31 mouse cellular contexts compared by ENCODE assay signal in genomic region chr15:97948720-97949119, GRCm38 (mm10). TPM values are rescaled to one million over a fixed set of nuclear protein-coding genes. Genes with fewer than 3 reads are reported as not detected.
DNase-seq lines count a peak whose midpoint lies in the region; ATAC-seq and TF ChIP-seq lines count a peak whose summit lies in the region.
"Had no signal": no experiment of that assay in that cellular context is flagged by ENCODE, and none has a peak within 500 bp of the region (broad histone marks: within the 10 kb centered on the region; RNA-seq: fewer than 3 reads in every experiment).

No protein-coding gene starts in this region.

- no peak for TF ChIP-seq CTCF in ES-Bruce4 (IDR thresholded peaks at IDR 0.05; ENCODE audit: low read depth, low read length)
- TF ChIP-seq CTCF in gastrocnemius, adult 2 months (IDR thresholded peaks at IDR 0.05), result no peak

- no peaks in the 10 kb centered on the region for H3K27me3 ChIP-seq in kidney, embryonic 14.5 days (ENCODE audit: control insufficient read depth, insufficient read depth, low read length)
- H3K27me3 ChIP-seq in ES-Bruce4 (ENCODE audit: control insufficient read depth, insufficient read depth, low read length, poor library complexity, severe bottlenecking), result no peaks in the 10 kb centered on the region
- H3K27me3 ChIP-seq in embryonic facial prominence, embryonic 10.5 days (replicated peaks; ENCODE audit: low read depth, poor library complexity, severe bottlenecking), result peaks cover 29% of the 10 kb centered on the region
- H3K27me3 ChIP-seq: embryonic facial prominence, embryonic 12.5 days had no signal

- WGBS in kidney, embryonic 14.5 days, result 62% methylated on average over 7 of the region's 7 CpGs
- 23% methylated on average over 7 of the region's 7 CpGs for WGBS in embryonic facial prominence, embryonic 10.5 days

- no peak overlapping the region for H3K4me2 ChIP-seq in kidney, embryonic 14.5 days (replicated peaks; ENCODE audit: low read depth, low read length)
- H3K4me2 ChIP-seq: embryonic facial prominence, embryonic 12.5 days; forebrain, embryonic 12.5 days; heart, embryonic 13.5 days; limb, embryonic 15.5 days had no signal

- no peaks in the 10 kb centered on the region for H3K36me3 ChIP-seq in kidney, embryonic 14.5 days (ENCODE audit: control insufficient read depth, insufficient read depth, low read length)
- H3K36me3 ChIP-seq in ES-Bruce4 (ENCODE audit: control insufficient read depth, insufficient read depth, low read length, poor library complexity, severe bottlenecking), result no peaks in the 10 kb centered on the region
- H3K36me3 ChIP-seq in embryonic facial prominence, embryonic 10.5 days (replicated peaks), result no peaks in the 10 kb centered on the region
- H3K36me3 ChIP-seq: embryonic facial prominence, embryonic 12.5 days; forebrain, embryonic 12.5 days; heart, embryonic 13.5 days; limb, embryonic 15.5 days had no signal

- no peaks in the 10 kb centered on the region for H3K9me3 ChIP-seq in kidney, embryonic 14.5 days (ENCODE audit: control insufficient read depth, low read length)
- no peaks in the 10 kb centered on the region for H3K9me3 ChIP-seq in ES-Bruce4 (replicated peaks; ENCODE audit: control insufficient read depth, insufficient read depth, low read length, poor library complexity, severe bottlenecking)
- no peaks in the 10 kb centered on the region for H3K9me3 ChIP-seq in embryonic facial prominence, embryonic 10.5 days
- H3K9me3 ChIP-seq: embryonic facial prominence, embryonic 12.5 days; forebrain, embryonic 12.5 days; heart, embryonic 13.5 days; limb, embryonic 15.5 days had no signal

- no peak for DNase-seq in kidney, adult 9 months
- peak; percentile 39 for DNase-seq in 3T3-L1 (ENCODE audit: low read depth, low spot score)
- DNase-seq in embryonic facial prominence, embryonic 10.5 days (ENCODE audit: low spot score), result peak; percentile 43
- DNase-seq in gastrocnemius, adult 2 months, result no peak
- DNase-seq in liver, result no peak
- DNase-seq: adrenal gland, adult 2 months; adrenal gland, postnatal 36 days; cerebellum, adult 2 months; cerebellum, postnatal 14 days; heart, postnatal 10 days; kidney, adult 18-20 months; kidney, postnatal 4 days; left cerebral cortex, postnatal 4 days; lung, adult 2 months; lung, postnatal 10 days; right cerebral cortex, postnatal 25 days; thymus, postnatal 25 days had no signal

- no peak for TF ChIP-seq EP300 in ES-Bruce4 (IDR thresholded peaks at IDR 0.05; ENCODE audit: insufficient read depth, low read depth, low read length)

- H3K27ac ChIP-seq in kidney, embryonic 14.5 days (ENCODE audit: low read depth, low read length), result no peak overlapping the region
- no peak overlapping the region for H3K27ac ChIP-seq in ES-Bruce4 (ENCODE audit: insufficient read depth, low read length)
- H3K27ac ChIP-seq in embryonic facial prominence, embryonic 10.5 days (replicated peaks), result 0 out of 2 replicates have a peak overlapping the region, but pooled peaks have one; percentile 21
- no peak overlapping the region for H3K27ac ChIP-seq in gastrocnemius, adult 2 months
- H3K27ac ChIP-seq: embryonic facial prominence, embryonic 12.5 days; forebrain, embryonic 12.5 days; heart, embryonic 13.5 days; kidney, postnatal 0 days; limb, embryonic 15.5 days; liver, embryonic 14.5 days; macrophage had no signal

- ATAC-seq in kidney, embryonic 14.5 days (ENCODE audit: low FRiP score, low TSS enrichment), result no peak
- ATAC-seq: activated CD4-positive, CD25-positive, alpha-beta regulatory T cell, adult 4 months; hindbrain, embryonic 16.5 days had no signal

- no peak overlapping the region for H3K4me3 ChIP-seq in kidney, embryonic 14.5 days (ENCODE audit: low read length)
- H3K4me3 ChIP-seq in ES-Bruce4 (ENCODE audit: low read depth, low read length), result peak overlapping the region; percentile 9; the same call in 1 of the 2 replicates
- no peak overlapping the region for H3K4me3 ChIP-seq in embryonic facial prominence, embryonic 10.5 days
- no peak overlapping the region for H3K4me3 ChIP-seq in gastrocnemius, adult 2 months
- H3K4me3 ChIP-seq: embryonic facial prominence, embryonic 12.5 days; forebrain, embryonic 12.5 days; heart, embryonic 13.5 days; limb, embryonic 15.5 days had no signal

- peak overlapping the region; percentile 4; the same call in 1 of the 2 replicates for H3K9ac ChIP-seq in kidney, embryonic 14.5 days (ENCODE audit: low read depth, low read length)
- no peak overlapping the region for H3K9ac ChIP-seq in ES-Bruce4 (ENCODE audit: low read depth, poor library complexity, severe bottlenecking)
- H3K9ac ChIP-seq: embryonic facial prominence, embryonic 12.5 days; forebrain, embryonic 12.5 days; heart, embryonic 13.5 days; limb, embryonic 15.5 days; liver, embryonic 14.5 days had no signal

- H3K4me1 ChIP-seq in kidney, embryonic 14.5 days (ENCODE audit: control insufficient read depth, insufficient read depth, low read length), result peaks cover 12% of the 10 kb centered on the region; the same call in 1 of the 2 replicates
- H3K4me1 ChIP-seq in ES-Bruce4 (ENCODE audit: control insufficient read depth, insufficient read depth, low read length), result no peaks in the 10 kb centered on the region
- peaks cover 39% of the 10 kb centered on the region for H3K4me1 ChIP-seq in embryonic facial prominence, embryonic 10.5 days

- intact Hi-C loops in gastrocnemius, adult 2 months (cut with DNase I), result no loop called here

- TF ChIP-seq POLR2A in ES-Bruce4 (IDR thresholded peaks at IDR 0.05; ENCODE audit: insufficient read depth, low read length), result no peak

RNA-seq across cellular contexts. Expression of gene Tmem106c, which starts 15.3 kb away (rescaled TPM):
- polyA plus RNA-seq in kidney, embryonic 14.5 days (2014; fragmentation: Nextera tagmentation; extraction: Ambion mirVana), result 40.9 and 44.9 TPM in 2 replicates
- polyA plus RNA-seq in ES-Bruce4 (2011; ENCODE audit: insufficient read depth, insufficient read length, low read depth, missing spikeins), result 48.5 and 49.2 TPM in 2 replicates
- 36.0 and 38.1 TPM in 2 replicates for polyA plus RNA-seq in embryonic facial prominence, embryonic 10.5 days (2016; fragmentation: Nextera tagmentation; extraction: Ambion mirVana)
- total RNA-seq in gastrocnemius, adult 2 months (2021), result 1 to 10 TPM; 4.9 to 7.3 TPM

RNA-seq across cellular contexts. Expression of gene Vdr, which starts 38.3 kb away (rescaled TPM):
- 1.4 and 2.8 TPM in 2 replicates for polyA plus RNA-seq in kidney, embryonic 14.5 days (2014; fragmentation: Nextera tagmentation; extraction: Ambion mirVana)
- polyA plus RNA-seq in ES-Bruce4 (2011; ENCODE audit: insufficient read depth, insufficient read length, low read depth, missing spikeins), result 1.5 and 1.6 TPM in 2 replicates
- polyA plus RNA-seq in embryonic facial prominence, embryonic 10.5 days (2016; fragmentation: Nextera tagmentation; extraction: Ambion mirVana), result 0.59 and 0.82 TPM in 2 replicates
- total RNA-seq in gastrocnemius, adult 2 months (2021), result under 1 TPM in 1 of 2 experiments, not detected in 1; 0.14 TPM
- total RNA-seq: monocyte, adult 5-6 weeks had no signal

RNA-seq across cellular contexts. Expression of gene Col2a1, which starts 55.8 kb away (rescaled TPM):
- polyA plus RNA-seq in kidney, embryonic 14.5 days (2014; fragmentation: Nextera tagmentation; extraction: Ambion mirVana), result 13.8 and 23.9 TPM in 2 replicates
- polyA plus RNA-seq in ES-Bruce4 (2011; ENCODE audit: insufficient read depth, insufficient read length, low read depth, missing spikeins), result 12.9 and 13.1 TPM in 2 replicates
- 271 and 282 TPM in 2 replicates for polyA plus RNA-seq in embryonic facial prominence, embryonic 10.5 days (2016; fragmentation: Nextera tagmentation; extraction: Ambion mirVana)
- total RNA-seq in gastrocnemius, adult 2 months (2021), result 1 to 10 TPM; 1.1 to 1.5 TPM
- total RNA-seq: adrenal gland, adult 2 months; adrenal gland, postnatal 36 days; hematopoietic stem cell, adult 5-6 weeks; megakaryocyte-erythroid progenitor cell, adult 5-6 weeks; monocyte, adult 5-6 weeks had no signal
- polyA plus RNA-seq: macrophage had no signal

Comparison
In these comparisons a context has a peak if more than half of its experiments do, and no peak if none do; other contexts are left out.
1. DNase-seq: peak in 3T3-L1 (single experiment) and embryonic facial prominence, embryonic 10.5 days (single experiment); none in kidney, adult 9 months (single experiment), gastrocnemius, adult 2 months (single experiment) and liver (single experiment).
2. RNA of gene Col2a1, which starts 55.8 kb away (polyA plus RNA-seq): 271 to 282 TPM in embryonic facial prominence, embryonic 10.5 days; 13.8 to 23.9 TPM in kidney, embryonic 14.5 days and 12.9 to 13.1 TPM in ES-Bruce4; every median in the first group is over 10 times any median in the second.